Mouse (Mus musculus) embryonic facial prominence, embryonic 12.5 days (tissue): ENCODE results near the gene Itpr2. TPM values are rescaled to one million over a fixed set of nuclear protein-coding genes. Genes with fewer than 3 reads are reported as not detected.

Experiments used
- ATAC-seq: fragments of 200-750 bp; cut with Nextera tagmentation; 2 replicates; pipeline ENCODE4 v1.8.0; 2017; ENCODE audit not compliant: insufficient number of reproducible peaks, insufficient read depth, low FRiP score, low TSS enrichment
- H3K27ac ChIP-seq: fragments of 300-500 bp; sonication (generic); 2 replicates; pipeline ENCODE4 v1.5.1; 2016; ENCODE audit warnings: mild to moderate bottlenecking
- H3K27me3 ChIP-seq: fragments of 300-500 bp; sonication (generic); 2 replicates; pipeline ENCODE4 v1.6.1; 2016; ENCODE audit warnings: mild to moderate bottlenecking, moderate library complexity
- H3K36me3 ChIP-seq: fragments of 300-500 bp; sonication (generic); 2 replicates; pipeline ENCODE4 v1.6.1; 2016; ENCODE audit warnings: mild to moderate bottlenecking
- H3K4me1 ChIP-seq: fragments of 300-500 bp; sonication (generic); 2 replicates; pipeline ENCODE4 v1.6.1; 2016
- H3K4me2 ChIP-seq: fragments of 300-500 bp; sonication (generic); replicated peaks from 2 replicates; pipeline ENCODE4 v1.6.1; 2016; ENCODE audit warnings: mild to moderate bottlenecking, moderate library complexity
- H3K4me3 ChIP-seq: fragments of 300-500 bp; sonication (generic); 2 replicates; pipeline ENCODE4 v1.5.1; 2016; ENCODE audit warnings: mild to moderate bottlenecking
- H3K9ac ChIP-seq: fragments of 300-500 bp; sonication (generic); 2 replicates; pipeline ENCODE4 v1.6.1; 2016; ENCODE audit warnings: mild to moderate bottlenecking, moderate library complexity
- H3K9me3 ChIP-seq: fragments of 300-500 bp; sonication (generic); 2 replicates; pipeline ENCODE4 v1.6.1; 2016; ENCODE audit warnings: mild to moderate bottlenecking, moderate library complexity
- WGBS: fragments of 180-500 bp; shearing (Covaris S2); methylation state at CpG from one replicate; pipeline ENCODE4 v1.1.7; 2016; 5-methylcytosine and 5-hydroxymethylcytosine counted together
- polyA plus RNA-seq: library from polyadenylated mRNA; unstranded; fragments of >200 nt; fragmentation: Nextera tagmentation; extraction: Ambion mirVana; gene quantifications from 2 replicates; pipeline ENCODE4 v1.2.1, GENCODE M21; 2016

Gene Itpr2
- polyA plus RNA-seq, 1 experiment from 2014 or later, result 5.9 TPM

GRCm38 (mm10) chr6:146434217-146434616 lies 67.8 kb downstream of the Itpr2 start:
- WGBS, result 96% methylated on average over 2 of the region's 2 CpGs
- ATAC-seq, result no peak
- H3K4me2 ChIP-seq, result no peak overlapping the region
- H3K4me1 ChIP-seq, result no peaks in the 10 kb centered on the region
- H3K9me3 ChIP-seq, result no peaks in the 10 kb centered on the region
- no peak overlapping the region for H3K27ac ChIP-seq
- no peaks in the 10 kb centered on the region for H3K36me3 ChIP-seq
- H3K4me3 ChIP-seq, result no peak overlapping the region
- H3K27me3 ChIP-seq, result no peaks in the 10 kb centered on the region
- H3K9ac ChIP-seq, result no peak overlapping the region

DNA sequence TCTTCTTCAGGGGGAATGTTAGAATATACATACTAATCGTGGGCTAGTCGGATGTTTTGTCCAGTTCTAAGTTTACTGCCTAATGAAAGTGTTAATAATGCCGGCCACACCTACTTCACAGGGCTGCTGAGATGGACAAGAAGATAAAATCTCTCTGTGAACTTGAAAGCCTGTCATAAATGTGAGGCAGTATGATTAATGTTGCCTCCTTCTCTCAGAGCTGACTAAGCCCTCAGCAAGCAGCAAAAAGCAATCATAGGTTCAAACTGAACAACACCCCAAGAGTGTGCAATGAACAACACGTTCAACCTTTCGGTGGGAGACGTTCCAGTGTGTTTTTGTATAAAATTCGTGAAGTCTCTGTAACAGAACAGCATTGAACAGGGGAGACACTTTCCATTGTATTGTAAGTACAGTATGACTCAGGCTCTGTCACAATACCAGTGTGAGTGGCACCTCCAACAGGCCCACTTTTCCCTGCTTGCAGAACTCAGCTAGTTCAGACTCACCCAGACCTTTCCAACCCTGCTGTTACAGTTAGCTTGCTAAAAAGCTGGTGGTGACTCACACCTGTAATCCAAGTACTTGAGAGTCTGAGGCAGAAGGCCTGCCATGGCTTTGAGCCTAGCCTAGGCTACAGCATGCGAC lies 69.7 kb downstream of the Itpr2 start:
- Histone ChIP-seq H3K9me3 (no peaks in the 10 kb centered on the region), H3K27ac (no peak overlapping the region), H3K4me3 (no peak overlapping the region), H3K4me1 (no peaks in the 10 kb centered on the region), H3K9ac (no peak overlapping the region), H3K27me3 (no peaks in the 10 kb centered on the region), H3K36me3 (no peaks in the 10 kb centered on the region), H3K4me2 (no peak overlapping the region)
- ATAC-seq, result no peak
- 77% methylated on average over 8 of the region's 8 CpGs for WGBS

GRCm38 (mm10) chr6:146431777-146432176 lies 70.2 kb downstream of the Itpr2 start:
- ATAC-seq, result no peak
- Histone ChIP-seq H3K9ac (no peak overlapping the region), H3K4me2 (no peak overlapping the region), H3K36me3 (no peaks in the 10 kb centered on the region), H3K27ac (no peak overlapping the region), H3K27me3 (no peaks in the 10 kb centered on the region), H3K9me3 (no peaks in the 10 kb centered on the region), H3K4me3 (no peak overlapping the region), H3K4me1 (no peaks in the 10 kb centered on the region)
- WGBS, result 88% methylated on average over 7 of the region's 7 CpGs

- no peaks in the 10 kb centered on the region for H3K9me3 ChIP-seq
- H3K27me3 ChIP-seq, result no peaks in the 10 kb centered on the region
- 45% methylated on average over 9 of the region's 9 CpGs for WGBS
- no peak overlapping the region for H3K27ac ChIP-seq
- no peaks in the 10 kb centered on the region for H3K36me3 ChIP-seq
- H3K4me1 ChIP-seq, result 0 out of 2 replicates have a peak, but pooled peaks cover 4% of the 10 kb centered on the region
- H3K4me2 ChIP-seq, result no peak overlapping the region
- no peak overlapping the region for H3K4me3 ChIP-seq
- no peak overlapping the region for H3K9ac ChIP-seq
- ATAC-seq, result peak; percentile 81
Measured at GRCm38 (mm10) chr6:146429694-146430380, 72.2 kb downstream of the Itpr2 start.

DNA sequence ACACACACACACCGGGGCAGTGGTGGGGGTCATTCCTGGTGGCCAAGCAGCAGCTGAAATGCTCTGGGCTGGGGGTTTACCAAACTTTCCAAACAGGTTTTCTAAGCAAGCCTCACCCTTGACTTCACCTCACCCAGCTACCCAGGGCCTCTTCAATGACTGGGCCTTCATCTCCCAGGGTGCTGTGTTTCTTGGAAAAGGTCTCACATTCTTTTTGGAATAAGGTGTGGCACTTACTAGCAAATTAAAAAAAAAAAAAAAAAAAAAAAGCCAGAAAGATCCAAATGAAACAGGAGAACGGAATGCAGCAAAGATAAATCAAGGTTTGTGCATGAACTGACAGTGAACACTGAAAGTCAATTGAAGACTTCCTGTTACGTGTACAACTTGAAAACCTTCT lies 77.2 kb downstream of the Itpr2 start:
- no peak overlapping the region for H3K4me2 ChIP-seq
- H3K27me3 ChIP-seq, result no peaks in the 10 kb centered on the region
- WGBS, result 83% methylated on average over 3 of the region's 3 CpGs
- ATAC-seq, result no peak
- H3K36me3 ChIP-seq, result no peaks in the 10 kb centered on the region
- H3K9ac ChIP-seq, result no peak overlapping the region
- H3K9me3 ChIP-seq, result no peaks in the 10 kb centered on the region
- no peak overlapping the region for H3K27ac ChIP-seq
- H3K4me3 ChIP-seq, result no peak overlapping the region
- H3K4me1 ChIP-seq, result 0 out of 2 replicates have a peak, but pooled peaks cover 4% of the 10 kb centered on the region

DNA sequence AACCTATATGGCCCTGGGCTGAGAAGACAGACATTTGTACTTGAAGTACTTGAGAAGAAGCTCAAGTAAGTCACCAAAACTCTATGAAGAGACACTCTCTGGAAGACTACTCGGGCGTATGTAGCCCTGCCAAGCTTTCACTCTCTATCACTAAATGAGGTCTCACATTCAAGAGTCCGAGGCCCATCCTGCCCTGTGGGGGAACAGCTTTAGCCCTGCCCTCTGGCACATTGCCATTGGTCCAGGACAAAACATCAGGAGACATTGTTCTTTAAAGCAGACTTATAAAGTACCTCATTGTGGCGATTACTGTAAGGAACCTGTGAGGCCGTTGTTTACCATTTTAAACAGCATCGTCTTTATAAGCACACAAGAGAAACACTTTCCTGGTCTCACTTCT lies 77.7 kb downstream of the Itpr2 start:
- Histone ChIP-seq H3K4me3 (no peak overlapping the region), H3K9ac (no peak overlapping the region), H3K27me3 (no peaks in the 10 kb centered on the region), H3K4me2 (no peak overlapping the region), H3K9me3 (no peaks in the 10 kb centered on the region), H3K27ac (no peak overlapping the region), H3K4me1 (0 out of 2 replicates have a peak, but pooled peaks cover 4% of the 10 kb centered on the region), H3K36me3 (no peaks in the 10 kb centered on the region)
- 76% methylated on average over 6 of the region's 6 CpGs for WGBS
- no peak for ATAC-seq

DNA sequence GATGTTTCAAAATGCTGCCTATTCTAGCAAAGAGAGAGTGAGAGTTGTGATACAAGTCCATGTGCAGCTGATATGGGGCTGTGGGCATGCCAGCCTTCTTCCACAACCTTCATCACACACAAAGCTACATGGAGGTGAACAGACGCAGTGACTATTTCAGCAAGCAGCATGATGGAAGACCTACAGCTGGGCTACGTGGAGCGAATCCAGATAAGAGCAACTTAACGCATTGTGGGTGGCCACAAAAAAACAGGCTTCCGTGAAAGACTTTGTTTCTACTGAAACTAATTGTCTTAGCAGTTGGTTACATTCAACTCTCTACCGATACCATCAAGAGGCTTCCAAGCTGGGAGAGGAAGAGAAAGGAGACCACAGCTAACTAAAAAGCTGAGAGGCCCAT lies 81.3 kb downstream of the Itpr2 start:
- 60% methylated on average over 6 of the region's 6 CpGs for WGBS
- Histone ChIP-seq H3K27me3 (no peaks in the 10 kb centered on the region), H3K9ac (no peak overlapping the region), H3K4me2 (no peak overlapping the region), H3K4me1 (no peaks in the 10 kb centered on the region), H3K36me3 (no peaks in the 10 kb centered on the region), H3K27ac (no peak overlapping the region), H3K9me3 (no peaks in the 10 kb centered on the region), H3K4me3 (no peak overlapping the region)
- no peak for ATAC-seq

DNA sequence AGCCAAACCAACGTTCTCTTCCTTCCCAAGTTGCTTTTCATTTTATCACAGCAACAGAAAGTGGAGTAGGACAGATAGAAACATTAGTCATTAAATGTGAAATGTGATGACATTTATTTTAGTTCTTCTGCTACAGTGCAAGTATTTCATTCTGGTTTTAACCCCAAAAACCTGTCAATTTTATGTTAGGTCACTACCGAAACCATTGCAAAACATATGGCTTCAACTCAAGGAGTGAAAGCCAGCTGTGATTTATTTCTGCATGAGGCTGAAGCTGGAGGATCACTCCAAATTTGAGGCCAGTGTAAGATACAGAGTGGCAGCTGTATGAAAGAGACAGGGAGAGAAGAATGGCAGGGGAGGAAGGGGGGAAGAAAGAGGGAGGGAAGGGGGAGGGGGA lies 85.6 kb downstream of the Itpr2 start:
- WGBS, result 65% methylated on average over 2 of the region's 2 CpGs
- Histone ChIP-seq H3K4me3 (no peak overlapping the region), H3K27me3 (no peaks in the 10 kb centered on the region), H3K9me3 (no peaks in the 10 kb centered on the region), H3K4me2 (no peak overlapping the region), H3K9ac (no peak overlapping the region), H3K36me3 (no peaks in the 10 kb centered on the region), H3K27ac (no peak overlapping the region), H3K4me1 (peaks cover 7% of the 10 kb centered on the region)
- ATAC-seq, result no peak

DNA sequence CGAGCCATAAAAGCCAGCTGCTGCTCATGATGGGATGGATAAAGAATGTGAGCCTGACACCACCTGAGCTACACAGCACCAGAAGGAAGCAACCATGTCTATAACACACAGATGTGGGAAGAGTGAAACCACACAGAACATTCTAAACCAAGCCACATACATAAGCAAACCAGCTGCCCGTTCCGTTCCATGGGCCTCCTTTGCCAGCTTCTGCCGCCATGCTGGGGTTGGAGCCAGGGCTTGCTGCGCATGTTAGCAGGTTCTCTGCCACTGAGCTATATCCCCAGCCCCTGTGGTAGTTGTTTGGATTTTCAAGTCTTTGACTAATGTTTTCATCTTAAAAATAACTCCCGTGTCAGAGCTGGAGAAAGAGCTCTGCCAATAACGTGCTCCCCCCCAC lies 87.9 kb downstream of the Itpr2 start:
- no peak overlapping the region for H3K9ac ChIP-seq
- 72% methylated on average over 7 of the region's 7 CpGs for WGBS
- peaks cover 9% of the 10 kb centered on the region for H3K4me1 ChIP-seq
- no peaks in the 10 kb centered on the region for H3K9me3 ChIP-seq
- no peak overlapping the region for H3K4me3 ChIP-seq
- H3K4me2 ChIP-seq, result no peak overlapping the region
- H3K36me3 ChIP-seq, result no peaks in the 10 kb centered on the region
- H3K27ac ChIP-seq, result no peak overlapping the region
- H3K27me3 ChIP-seq, result no peaks in the 10 kb centered on the region
- ATAC-seq, result no peak

DNA sequence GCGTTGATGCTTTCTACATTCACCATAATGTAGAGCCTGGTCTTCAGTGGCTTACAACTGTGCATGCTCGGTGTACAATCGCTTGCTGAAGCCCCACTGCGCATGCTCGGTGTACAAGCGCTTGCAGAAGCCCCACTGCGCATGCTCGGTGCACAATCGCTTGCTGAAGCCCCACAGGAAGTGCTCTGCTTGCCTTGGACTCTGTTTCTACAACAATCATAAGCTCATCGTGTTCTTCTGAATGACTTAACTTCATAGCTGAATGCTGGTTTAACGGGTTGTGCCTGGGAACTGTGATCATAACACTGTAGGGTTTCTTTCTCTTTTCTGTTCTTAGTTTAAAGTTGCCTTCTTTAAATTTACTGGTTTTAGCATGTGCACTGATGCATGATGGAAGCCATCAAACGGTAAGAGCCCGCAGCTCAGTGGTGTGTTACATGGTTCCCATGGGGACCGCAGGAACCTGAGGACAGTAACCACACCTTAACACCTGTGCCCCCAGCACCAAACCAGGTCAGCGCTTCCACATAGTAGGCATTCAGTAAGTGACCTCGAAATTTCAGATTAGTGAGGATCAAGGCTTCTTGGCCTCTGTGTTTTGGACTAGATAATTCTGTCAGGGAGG lies 90.5 kb downstream of the Itpr2 start:
- ATAC-seq, result no peak
- 83% methylated on average over 16 of the region's 16 CpGs for WGBS
- Histone ChIP-seq H3K27ac (no peak overlapping the region), H3K9me3 (no peaks in the 10 kb centered on the region), H3K4me2 (no peak overlapping the region), H3K36me3 (no peaks in the 10 kb centered on the region), H3K4me1 (peaks cover 9% of the 10 kb centered on the region), H3K27me3 (no peaks in the 10 kb centered on the region), H3K4me3 (no peak overlapping the region), H3K9ac (no peak overlapping the region)

- WGBS, result 68% methylated on average over 6 of the region's 6 CpGs
- Histone ChIP-seq H3K4me3 (no peak overlapping the region), H3K9ac (no peak overlapping the region), H3K36me3 (no peaks in the 10 kb centered on the region), H3K4me2 (no peak overlapping the region), H3K4me1 (peaks cover 9% of the 10 kb centered on the region), H3K27ac (no peak overlapping the region), H3K9me3 (no peaks in the 10 kb centered on the region), H3K27me3 (no peaks in the 10 kb centered on the region)
- ATAC-seq, result 0 out of 2 replicates have a peak, but pooled peaks have one; percentile 3
Measured at GRCm38 (mm10) chr6:146410427-146410810, 91.6 kb downstream of the Itpr2 start.
